Mouse (Mus musculus) hindbrain, embryonic 10.5 days (tissue): ENCODE measurements around the gene Syngr2. TPM values are rescaled to one million over a fixed set of nuclear protein-coding genes. Genes with fewer than 3 reads are reported as not detected.
"Not testable (repeated sequence)": the region's sequence is repeated elsewhere in the genome, so short reads cannot be mapped to it uniquely, and the experiment has no call there.

ENCODE experiments used
- DNase-seq: peaks from one replicate; pipeline ENCODE4 v3.0.0-alpha.2; 2017; ENCODE audit warnings: low spot score
- H3K27ac ChIP-seq: fragments of 300-500 bp; sonication (generic); 2 replicates; pipeline ENCODE4 v1.5.1; 2016; ENCODE audit warnings: mild to moderate bottlenecking, moderate library complexity
- H3K27me3 ChIP-seq: fragments of 300-500 bp; sonication (generic); 2 replicates; pipeline ENCODE4 v1.6.1; 2016; ENCODE audit warnings: mild to moderate bottlenecking; ENCODE audit not compliant: poor library complexity, insufficient read depth, severe bottlenecking
- H3K36me3 ChIP-seq: fragments of 300-500 bp; sonication (generic); 2 replicates; pipeline ENCODE4 v1.6.1; 2016; ENCODE audit warnings: mild to moderate bottlenecking, moderate library complexity
- H3K4me1 ChIP-seq: fragments of 300-500 bp; sonication (generic); replicated peaks from 2 replicates; pipeline ENCODE4 v1.6.1; 2016; ENCODE audit warnings: mild to moderate bottlenecking
- H3K4me3 ChIP-seq: fragments of 300-500 bp; sonication (generic); 2 replicates; pipeline ENCODE4 v1.5.1; 2016; ENCODE audit warnings: mild to moderate bottlenecking, moderate library complexity
- H3K9me3 ChIP-seq: fragments of 300-500 bp; sonication (generic); 2 replicates; pipeline ENCODE4 v1.6.1; 2016; ENCODE audit warnings: mild to moderate bottlenecking, moderate library complexity
- WGBS: fragments of 180-500 bp; shearing (Covaris S2); methylation state at CpG from one replicate; pipeline ENCODE4 v1.1.7; 2016; 5-methylcytosine and 5-hydroxymethylcytosine counted together
- polyA plus RNA-seq: library from polyadenylated mRNA; unstranded; fragments of >200 nt; fragmentation: Nextera tagmentation; extraction: Ambion mirVana; gene quantifications from 2 replicates; pipeline ENCODE4 v1.2.1, GENCODE M21; 2016

Gene Syngr2
- polyA plus RNA-seq, 1 experiment from 2014 or later: 33.7 TPM

- Histone ChIP-seq H3K27me3 (peaks cover 68% of the 10 kb centered on the region), H3K4me1 (peaks cover 51% of the 10 kb centered on the region), H3K36me3 (no peaks in the 10 kb centered on the region), H3K4me3 (peak overlapping the region; percentile 49), H3K27ac (peak overlapping the region; percentile 81), H3K9me3 (no peaks in the 10 kb centered on the region)
- DNase-seq: no peak
- WGBS: 31% methylated on average over 10 of the region's 10 CpGs
Measured at GRCm38 (mm10) chr11:117783683-117784309, 25.7 kb upstream of the Syngr2 start.

- no peak overlapping the region for H3K27ac ChIP-seq
Measured at GRCm38 (mm10) chr11:117786294-117786693, 23.2 kb upstream of the Syngr2 start.

GRCm38 (mm10) chr11:117788481-117788880 is 21.0 kb upstream of the Syngr2 start:
- H3K4me1 ChIP-seq: peaks cover 29% of the 10 kb centered on the region
- not testable (repeated sequence) for H3K9me3 ChIP-seq, H3K27ac ChIP-seq, H3K4me3 ChIP-seq, H3K36me3 ChIP-seq, DNase-seq
- H3K27me3 ChIP-seq: peaks cover 57% of the 10 kb centered on the region
- 87% methylated on average over 7 of the region's 7 CpGs for WGBS

More at GRCm38 (mm10) chr11:117786294-117786693, 23.2 kb upstream of the Syngr2 start:
- DNase-seq: peak; percentile 67
- peaks cover 59% of the 10 kb centered on the region for H3K27me3 ChIP-seq
- H3K4me1 ChIP-seq: peaks cover 39% of the 10 kb centered on the region
- WGBS: 12% methylated on average over 10 of the region's 10 CpGs
- H3K9me3 ChIP-seq: no peaks in the 10 kb centered on the region
- H3K4me3 ChIP-seq: no peak overlapping the region
- no peaks in the 10 kb centered on the region for H3K36me3 ChIP-seq

DNA sequence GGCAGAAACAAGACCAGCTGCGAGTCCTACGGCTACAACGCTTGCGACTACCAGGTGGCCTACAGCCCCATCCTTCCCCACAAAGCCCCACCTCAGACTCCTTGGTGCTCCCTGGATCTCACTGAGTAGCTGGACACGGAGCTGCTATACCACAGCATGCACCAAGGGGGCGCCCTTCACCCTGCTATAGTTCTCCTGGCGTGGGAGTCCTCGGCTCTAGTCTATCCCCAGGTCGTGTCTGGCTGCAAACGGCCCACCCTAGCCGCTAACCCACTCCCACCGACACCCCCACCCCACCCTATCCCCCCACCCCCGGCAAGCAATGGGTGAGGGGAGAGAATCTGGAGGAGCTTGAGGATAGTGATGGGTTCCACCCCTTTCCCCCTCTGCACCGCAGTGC is 19.2 kb upstream of the Syngr2 start:
- Histone ChIP-seq H3K4me3 (peak overlapping the region; percentile 28), H3K4me1 (peaks cover 27% of the 10 kb centered on the region), H3K36me3 (no peaks in the 10 kb centered on the region), H3K9me3 (no peaks in the 10 kb centered on the region), H3K27me3 (peaks cover 42% of the 10 kb centered on the region), H3K27ac (peak overlapping the region; percentile 53; the same call in 1 of the 2 replicates)
- 4% methylated on average over 14 of the region's 14 CpGs for WGBS
- DNase-seq: peak; percentile 79

GRCm38 (mm10) chr11:117790703-117791440 is 18.6 kb upstream of the Syngr2 start:
- peaks cover 28% of the 10 kb centered on the region for H3K4me1 ChIP-seq
- H3K27me3 ChIP-seq: peaks cover 36% of the 10 kb centered on the region
- 29% methylated on average over 23 of the region's 23 CpGs for WGBS
- no peaks in the 10 kb centered on the region for H3K9me3 ChIP-seq
- H3K4me3 ChIP-seq: peak overlapping the region; percentile 28
- DNase-seq: no peak
- H3K36me3 ChIP-seq: no peaks in the 10 kb centered on the region
- H3K27ac ChIP-seq: peak overlapping the region; percentile 53; the same call in 1 of the 2 replicates

DNA sequence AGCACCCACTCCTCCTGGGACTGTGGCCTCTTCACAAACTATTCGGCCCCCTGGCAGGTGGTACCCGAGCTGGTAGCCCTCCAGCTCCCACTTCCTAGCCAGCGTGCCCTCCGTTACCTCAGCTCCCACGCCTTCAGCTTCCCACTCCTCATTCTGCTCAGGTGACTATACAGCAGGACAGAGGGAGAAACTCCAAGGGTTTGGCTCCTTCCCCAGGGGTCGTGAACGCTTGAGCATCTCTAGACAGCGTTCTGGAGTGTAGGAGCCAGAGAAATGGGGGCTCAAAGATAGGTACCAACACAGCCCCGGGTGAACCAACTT is 18.1 kb upstream of the Syngr2 start:
- H3K27ac ChIP-seq: no peak overlapping the region
- no peak overlapping the region for H3K4me3 ChIP-seq
- H3K36me3 ChIP-seq: no peaks in the 10 kb centered on the region
- DNase-seq: no peak
- H3K27me3 ChIP-seq: peaks cover 36% of the 10 kb centered on the region
- no peaks in the 10 kb centered on the region for H3K9me3 ChIP-seq
- peaks cover 32% of the 10 kb centered on the region for H3K4me1 ChIP-seq
- WGBS: 85% methylated on average over 9 of the region's 9 CpGs

DNA sequence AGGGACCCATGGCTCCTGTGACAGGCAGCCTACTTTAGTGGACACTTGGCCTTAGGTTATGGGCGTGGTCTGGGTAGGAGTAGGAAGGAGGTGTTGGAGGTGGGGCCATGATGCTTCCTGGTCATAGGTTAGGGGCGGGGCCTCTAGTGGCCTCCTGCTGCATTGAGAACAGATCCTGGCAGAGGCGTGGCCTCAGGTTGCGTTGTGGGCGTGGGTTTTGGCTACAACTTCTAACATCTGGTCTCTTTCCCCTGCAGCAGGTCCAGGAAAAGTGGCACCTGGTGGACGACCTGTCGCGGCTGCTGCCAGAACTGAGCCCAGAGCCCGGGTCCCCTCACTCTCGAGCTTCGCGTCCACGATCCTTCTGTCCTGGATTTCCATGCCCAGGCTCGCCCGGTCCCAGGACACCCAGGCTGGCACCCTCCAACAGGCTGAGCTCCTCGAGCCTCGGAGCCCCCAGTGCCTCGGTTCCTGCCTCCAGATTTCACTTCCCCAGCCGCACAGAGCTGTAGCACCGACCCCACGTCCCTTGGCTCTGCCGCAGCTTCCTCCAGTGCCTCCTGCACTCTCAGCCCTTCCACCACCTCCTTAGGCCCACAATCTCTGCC is 17.1 kb upstream of the Syngr2 start:
- peak; percentile 37 for DNase-seq
- 8% methylated on average over 22 of the region's 22 CpGs for WGBS
- Histone ChIP-seq H3K9me3 (no peaks in the 10 kb centered on the region), H3K27me3 (peaks cover 36% of the 10 kb centered on the region), H3K4me1 (peaks cover 37% of the 10 kb centered on the region), H3K36me3 (no peaks in the 10 kb centered on the region), H3K27ac (peak overlapping the region; percentile 12), H3K4me3 (peak overlapping the region; percentile 36)

DNA sequence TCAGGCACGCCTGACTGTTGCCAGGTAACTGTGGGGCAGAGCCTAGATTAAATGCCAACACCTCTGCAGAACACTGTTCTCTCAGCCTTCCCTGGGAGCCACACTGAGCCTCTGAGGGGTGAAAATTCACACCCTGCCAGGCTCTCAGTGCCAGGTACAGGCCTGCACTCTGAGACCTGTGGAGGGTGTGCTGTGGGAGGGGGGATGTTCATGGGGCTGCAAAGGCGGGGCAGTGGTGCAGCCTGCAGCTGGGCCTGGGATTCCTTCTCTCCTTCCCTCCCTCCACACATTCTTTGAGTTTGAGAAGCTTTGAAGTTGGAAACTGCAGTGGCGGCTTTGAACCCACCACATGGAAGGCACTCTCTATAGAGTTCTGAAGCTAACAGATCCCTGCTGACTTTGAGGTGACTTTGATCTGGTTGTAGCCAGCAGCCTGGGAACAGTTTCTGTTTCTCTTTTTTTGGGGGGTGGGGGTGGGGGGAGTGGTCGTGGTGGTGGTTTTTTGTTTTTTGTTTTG is 15.4 kb upstream of the Syngr2 start:
- Histone ChIP-seq H3K27ac (no peak overlapping the region), H3K27me3 (peaks cover 36% of the 10 kb centered on the region), H3K36me3 (no peaks in the 10 kb centered on the region), H3K9me3 (no peaks in the 10 kb centered on the region), H3K4me1 (peaks cover 43% of the 10 kb centered on the region), H3K4me3 (no peak overlapping the region)
- 66% methylated on average over 4 of the region's 4 CpGs for WGBS
- no peak for DNase-seq

DNA sequence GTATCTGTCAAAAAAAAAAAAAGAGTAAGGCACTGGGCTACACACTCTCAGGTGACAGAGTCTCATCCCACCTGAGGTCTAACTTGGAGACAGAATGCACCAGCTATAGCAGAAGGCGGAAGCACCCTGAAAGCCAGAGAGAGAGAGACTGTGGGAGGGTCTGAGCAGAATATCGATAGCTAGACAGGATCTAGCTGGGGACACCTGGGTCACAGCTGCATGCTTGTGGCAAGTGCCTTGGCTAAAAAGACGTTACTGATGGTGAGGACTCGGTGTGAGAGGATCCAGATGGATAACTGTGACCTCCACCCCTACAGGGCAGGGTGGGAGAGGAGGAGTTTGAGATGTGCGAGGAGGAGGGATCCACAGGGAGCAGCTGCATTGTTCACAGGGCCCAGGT is 12.5 kb upstream of the Syngr2 start:
- 49% methylated on average over 5 of the region's 5 CpGs for WGBS
- Histone ChIP-seq H3K36me3 (no peaks in the 10 kb centered on the region), H3K4me1 (peaks cover 29% of the 10 kb centered on the region), H3K4me3 (no peak overlapping the region), H3K9me3 (no peaks in the 10 kb centered on the region), H3K27ac (0 out of 2 replicates have a peak overlapping the region, but pooled peaks have one; percentile 12), H3K27me3 (peaks cover 16% of the 10 kb centered on the region)
- DNase-seq: no peak

DNA sequence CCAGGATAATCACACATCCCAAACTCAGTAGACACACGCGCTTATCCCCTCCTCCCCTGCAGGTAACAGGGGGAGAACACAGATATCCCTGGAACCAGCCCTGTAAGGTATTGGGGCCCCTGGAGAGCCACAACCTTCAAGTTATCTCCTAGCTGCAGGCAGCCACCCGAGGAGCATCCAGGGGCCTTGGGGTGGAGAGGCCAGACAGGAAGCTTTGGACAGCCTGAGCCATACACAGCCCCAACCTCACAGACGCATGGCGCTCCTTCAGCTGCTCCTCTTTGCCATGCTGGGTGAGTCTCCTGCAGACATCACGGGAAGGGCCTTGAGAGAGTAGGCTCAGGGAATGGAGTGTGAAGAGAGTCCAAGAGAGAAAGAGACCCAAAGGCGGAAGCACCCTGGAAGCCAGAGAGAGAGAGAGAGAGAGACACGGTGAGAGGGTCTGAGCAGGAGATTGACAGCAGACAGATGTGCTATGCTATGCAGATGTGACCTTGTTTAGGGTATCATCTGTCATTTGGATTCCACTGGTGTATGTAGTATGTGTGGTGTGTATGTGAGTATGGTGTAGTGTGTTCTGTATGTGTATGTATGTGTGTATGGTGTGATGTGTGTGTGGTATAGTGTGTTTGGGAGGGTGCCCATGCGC is 11.8 kb upstream of the Syngr2 start, which contains the start of gene 6030468B19Rik:
Gene 6030468B19Rik (plus strand): TSS at position 150 of the 649 bp plus-strand sequence.
- WGBS: 59% methylated on average over 9 of the region's 9 CpGs
- Histone ChIP-seq H3K36me3 (no peaks in the 10 kb centered on the region), H3K9me3 (no peaks in the 10 kb centered on the region), H3K27ac (peak within 1 kb of the TSS; percentile 19), H3K4me3 (0 out of 2 replicates have a peak within 1 kb of the TSS, but pooled peaks have one; percentile 5), H3K4me1 (peaks cover 22% of the 10 kb centered on the region), H3K27me3 (peaks cover 9% of the 10 kb centered on the region)
- no peak for DNase-seq

- 0 out of 2 replicates have a peak overlapping the region, but pooled peaks have one; percentile 5 for H3K4me3 ChIP-seq
- DNase-seq: no peak
Measured at GRCm38 (mm10) chr11:117798160-117798541, 11.3 kb upstream of the Syngr2 start.

GRCm38 (mm10) chr11:117799174-117799573 is 10.3 kb upstream of the Syngr2 start:
- Histone ChIP-seq H3K4me1 (peaks cover 18% of the 10 kb centered on the region), H3K27ac (no peak overlapping the region), H3K9me3 (no peaks in the 10 kb centered on the region), H3K36me3 (no peaks in the 10 kb centered on the region), H3K27me3 (no peaks in the 10 kb centered on the region), H3K4me3 (peak overlapping the region; percentile 1; the same call in 1 of the 2 replicates)
- 80% methylated on average over 5 of the region's 5 CpGs for WGBS
- no peak for DNase-seq

More at GRCm38 (mm10) chr11:117798160-117798541, 11.3 kb upstream of the Syngr2 start:
- Histone ChIP-seq H3K27me3 (peaks cover 6% of the 10 kb centered on the region), H3K36me3 (no peaks in the 10 kb centered on the region), H3K4me1 (peaks cover 21% of the 10 kb centered on the region), H3K9me3 (no peaks in the 10 kb centered on the region), H3K27ac (peak overlapping the region; percentile 0; the same call in 1 of the 2 replicates)
- WGBS: 48% methylated on average over 2 of the region's 2 CpGs
